Mouse (Mus musculus) heart, embryonic 16.5 days (tissue): ENCODE measurements around the gene Pou5f1. TPM values are rescaled to one million over a fixed set of nuclear protein-coding genes. Genes with fewer than 3 reads are reported as not detected.
A peak's percentile ranks its signal among the peaks of the same experiment; 100 is the strongest.
"Not testable (repeated sequence)": the region's sequence is repeated elsewhere in the genome, so short reads cannot be mapped to it uniquely, and the experiment has no call there.

ENCODE experiments used
- ATAC-seq: fragments of 200-750 bp; cut with Nextera tagmentation; replicated peaks from 2 replicates; pipeline ENCODE4 v1.8.0; 2017; ENCODE audit warnings: moderate number of reproducible peaks; ENCODE audit not compliant: insufficient read depth, low FRiP score; ENCODE audit errors: extremely low read depth
- H3K27ac ChIP-seq: fragments of 300-500 bp; sonication (generic); 2 replicates; pipeline ENCODE4 v1.5.1; 2014; ENCODE audit warnings: mild to moderate bottlenecking, low read length, control low read depth, moderate library complexity
- H3K27me3 ChIP-seq: fragments of 300-500 bp; sonication (generic); 2 replicates; pipeline ENCODE4 v1.6.1; 2014; ENCODE audit warnings: low read length, mixed read lengths; ENCODE audit not compliant: control insufficient read depth, insufficient read depth
- H3K36me3 ChIP-seq: fragments of 300-500 bp; sonication (generic); 2 replicates; pipeline ENCODE4 v1.6.1; 2014; ENCODE audit not compliant: control insufficient read depth, insufficient read depth
- H3K4me1 ChIP-seq: fragments of 300-500 bp; sonication (generic); 2 replicates; pipeline ENCODE4 v1.6.1; 2014; ENCODE audit warnings: low read length, mixed read lengths; ENCODE audit not compliant: control insufficient read depth, insufficient read depth
- H3K4me2 ChIP-seq: fragments of 300-500 bp; sonication (generic); 2 replicates; pipeline ENCODE4 v1.6.1; 2014; ENCODE audit warnings: low read depth, mild to moderate bottlenecking, control low read depth, low read length
- H3K4me3 ChIP-seq: fragments of 300-500 bp; sonication (generic); 2 replicates; pipeline ENCODE4 v1.5.1; 2014; ENCODE audit warnings: mild to moderate bottlenecking, control low read depth, low read length
- H3K9ac ChIP-seq: fragments of 300-500 bp; sonication (generic); 2 replicates; pipeline ENCODE4 v1.6.1; 2014; ENCODE audit warnings: low read length, control low read depth
- H3K9me3 ChIP-seq: fragments of 300-500 bp; sonication (generic); replicated peaks from 2 replicates; pipeline ENCODE4 v1.6.1; 2016; ENCODE audit warnings: low read length; ENCODE audit not compliant: control insufficient read depth
- WGBS: fragments of 180-500 bp; shearing (Covaris S2); extraction: QIAGEN DNeasy Blood & Tissue Kit; methylation state at CpG from one replicate; pipeline ENCODE4 v1.1.7; 2014; 5-methylcytosine and 5-hydroxymethylcytosine counted together
- polyA plus RNA-seq: library from polyadenylated mRNA; unstranded; fragments of >200 nt; fragmentation: Nextera tagmentation; extraction: Ambion mirVana; gene quantifications from 2 replicates; pipeline ENCODE4 v1.2.1, GENCODE M21; 2015

Gene Pou5f1
- polyA plus RNA-seq, 1 experiment from 2014 or later, result not detected

- not testable (repeated sequence) for H3K4me3 ChIP-seq, ATAC-seq, H3K27ac ChIP-seq, H3K36me3 ChIP-seq, H3K4me1 ChIP-seq, H3K9me3 ChIP-seq, H3K4me2 ChIP-seq, H3K9ac ChIP-seq
- 51% methylated on average over 5 of the region's 5 CpGs for WGBS
- peaks cover 36% of the 10 kb centered on the region for H3K27me3 ChIP-seq
Measured at GRCm38 (mm10) chr17:35508279-35508678, 2.5 kb downstream of the Pou5f1 start.

- H3K27ac ChIP-seq, result no peak overlapping the region
- H3K4me3 ChIP-seq, result no peak overlapping the region
- no peak for ATAC-seq
- no peaks in the 10 kb centered on the region for H3K9me3 ChIP-seq
- no peak overlapping the region for H3K4me2 ChIP-seq
- H3K9ac ChIP-seq, result no peak overlapping the region
- H3K27me3 ChIP-seq, result peaks cover 36% of the 10 kb centered on the region
- peaks cover 7% of the 10 kb centered on the region for H3K36me3 ChIP-seq
- H3K4me1 ChIP-seq, result peaks cover under 1% of the 10 kb centered on the region; the same call in 1 of the 2 replicates
- WGBS, result 26% methylated on average over 8 of the region's 8 CpGs
Measured at GRCm38 (mm10) chr17:35509284-35509683, 3.5 kb downstream of the Pou5f1 start.

- Histone ChIP-seq H3K4me2 (no peak overlapping the region), H3K27ac (no peak overlapping the region), H3K9me3 (no peaks in the 10 kb centered on the region), H3K27me3 (peaks cover 6% of the 10 kb centered on the region), H3K4me1 (peaks cover 25% of the 10 kb centered on the region), H3K36me3 (peaks cover 7% of the 10 kb centered on the region), H3K4me3 (no peak overlapping the region), H3K9ac (no peak overlapping the region)
- 94% methylated on average over 7 of the region's 7 CpGs for whole genome bisulfite sequencing
- no peak for ATAC-seq
Measured at GRCm38 (mm10) chr17:35512916-35513626, 7.3 kb downstream of the Pou5f1 start.

- Histone ChIP-seq H3K27ac (no peak overlapping the region), H3K9me3 (no peaks in the 10 kb centered on the region), H3K27me3 (peaks cover 4% of the 10 kb centered on the region; the same call in 1 of the 2 replicates), H3K36me3 (peaks cover 7% of the 10 kb centered on the region), H3K4me1 (peaks cover 25% of the 10 kb centered on the region), H3K4me3 (no peak overlapping the region), H3K4me2 (peak overlapping the region; percentile 92), H3K9ac (no peak overlapping the region)
- no peak for ATAC-seq
- whole genome bisulfite sequencing, result 8% methylated on average over 2 of the region's 2 CpGs
Measured at GRCm38 (mm10) chr17:35513886-35514285, 8.1 kb downstream of the Pou5f1 start.

GRCm38 (mm10) chr17:35514756-35515155 is 8.9 kb downstream of the Pou5f1 start:
- peak overlapping the region; percentile 92 for H3K4me2 ChIP-seq
- no peak overlapping the region for H3K27ac ChIP-seq
- H3K9me3 ChIP-seq, result no peaks in the 10 kb centered on the region
- H3K9ac ChIP-seq, result peak overlapping the region; percentile 80
- H3K4me3 ChIP-seq, result peak overlapping the region; percentile 79
- peaks cover 25% of the 10 kb centered on the region for H3K4me1 ChIP-seq
- WGBS, result 63% methylated on average over 6 of the region's 6 CpGs
- ATAC-seq, result no peak
- H3K36me3 ChIP-seq, result peaks cover 7% of the 10 kb centered on the region
- peaks cover 1% of the 10 kb centered on the region; the same call in 1 of the 2 replicates for H3K27me3 ChIP-seq

- peak overlapping the region; percentile 14 for H3K27ac ChIP-seq
- 6% methylated on average over 25 of the region's 25 CpGs for WGBS
- H3K4me2 ChIP-seq, result peak overlapping the region; percentile 92
- ATAC-seq, result peak; percentile 7; the same call in 1 of the 2 replicates
- H3K9me3 ChIP-seq, result no peaks in the 10 kb centered on the region
- H3K9ac ChIP-seq, result peak overlapping the region; percentile 80
- H3K36me3 ChIP-seq, result peaks cover 7% of the 10 kb centered on the region
- peaks cover 25% of the 10 kb centered on the region for H3K4me1 ChIP-seq
- no peaks in the 10 kb centered on the region for H3K27me3 ChIP-seq
- peak overlapping the region; percentile 79 for H3K4me3 ChIP-seq
Measured at GRCm38 (mm10) chr17:35515911-35516640, 10.3 kb downstream of the Pou5f1 start.

GRCm38 (mm10) chr17:35516652-35517500 is 11.1 kb downstream of the Pou5f1 start, which contains the start of the genes Tcf19 and Cchcr1:
TSS of gene Tcf19 (minus strand) at chr17:35516824.
TSS of gene Cchcr1 (plus strand) at chr17:35517100.
- H3K4me3 ChIP-seq, result peak within 1 kb of the TSS; percentile 79
- H3K9me3 ChIP-seq, result no peaks in the 10 kb centered on the region
- H3K4me2 ChIP-seq, result peak within 1 kb of the TSS; percentile 92
- peaks cover 25% of the 10 kb centered on the region for H3K4me1 ChIP-seq
- under 1% methylated on average over 67 of the region's 67 CpGs for WGBS
- H3K9ac ChIP-seq, result peak within 1 kb of the TSS; percentile 80
- H3K36me3 ChIP-seq, result peaks cover 7% of the 10 kb centered on the region
- peak; percentile 97 for ATAC-seq
- peak within 1 kb of the TSS; percentile 14 for H3K27ac ChIP-seq
- no peaks in the 10 kb centered on the region for H3K27me3 ChIP-seq

- ATAC-seq, result no peak
- H3K4me1 ChIP-seq, result peaks cover 25% of the 10 kb centered on the region
- peak overlapping the region; percentile 92 for H3K4me2 ChIP-seq
- no peaks in the 10 kb centered on the region for H3K27me3 ChIP-seq
- peak overlapping the region; percentile 79 for H3K4me3 ChIP-seq
- H3K36me3 ChIP-seq, result peaks cover 4% of the 10 kb centered on the region
- H3K9me3 ChIP-seq, result no peaks in the 10 kb centered on the region
- 9% methylated on average over 12 of the region's 12 CpGs for WGBS
- H3K27ac ChIP-seq, result peak overlapping the region; percentile 5
- H3K9ac ChIP-seq, result peak overlapping the region; percentile 65
Measured at GRCm38 (mm10) chr17:35517526-35517925, 11.7 kb downstream of the Pou5f1 start.
